Mouse (Mus musculus): ENCODE data around the gene Iqgap1.

Gene Iqgap1

GRCm38 (mm10) chr7:80719038-80719437 lies 106.7 kb downstream of the Iqgap1 start:
- DNase-seq (ENCODE audit: low read depth, low spot score) = no peak

GRCm38 (mm10) chr7:80718471-80718870 lies 107.3 kb downstream of the Iqgap1 start:
- DNase-seq (ENCODE audit: low read depth, low spot score) = no peak

- no peak for DNase-seq (ENCODE audit: low read depth, low spot score)
Measured at GRCm38 (mm10) chr7:80716758-80717157, 109.0 kb downstream of the Iqgap1 start.

GRCm38 (mm10) chr7:80715306-80715705 lies 110.5 kb downstream of the Iqgap1 start:
- DNase-seq (ENCODE audit: low read depth, low spot score) = peak; percentile 64

- DNase-seq (ENCODE audit: low read depth, low spot score) = no peak
Measured at GRCm38 (mm10) chr7:80711496-80711895, 114.3 kb downstream of the Iqgap1 start.

- DNase-seq (ENCODE audit: low read depth, low spot score) = no peak
Measured at GRCm38 (mm10) chr7:80710333-80710732, 115.4 kb downstream of the Iqgap1 start.

GRCm38 (mm10) chr7:80704066-80704465 lies 121.7 kb downstream of the Iqgap1 start:
- DNase-seq (ENCODE audit: low read depth, low spot score) = no peak

- no peak for DNase-seq (ENCODE audit: low read depth, low spot score)
Measured at GRCm38 (mm10) chr7:80702510-80702909, 123.3 kb downstream of the Iqgap1 start.

- DNase-seq (ENCODE audit: low read depth, low spot score) = no peak
Measured at GRCm38 (mm10) chr7:80699709-80700108, 126.1 kb downstream of the Iqgap1 start.

GRCm38 (mm10) chr7:80698940-80699339 lies 126.8 kb downstream of the Iqgap1 start:
- no peak for DNase-seq (ENCODE audit: low read depth, low spot score)

GRCm38 (mm10) chr7:80697859-80698258 lies 127.9 kb downstream of the Iqgap1 start:
- no peak for DNase-seq (ENCODE audit: low read depth, low spot score)

- no peak for DNase-seq (ENCODE audit: low read depth, low spot score)
Measured at GRCm38 (mm10) chr7:80696903-80697302, 128.9 kb downstream of the Iqgap1 start.

- no peak for DNase-seq (ENCODE audit: low read depth, low spot score)
Measured at GRCm38 (mm10) chr7:80696334-80696733, 129.4 kb downstream of the Iqgap1 start.

- DNase-seq (ENCODE audit: low read depth, low spot score) = no peak
Measured at GRCm38 (mm10) chr7:80692472-80692871, 133.3 kb downstream of the Iqgap1 start.

- DNase-seq (ENCODE audit: low read depth, low spot score) = peak; percentile 91
Measured at GRCm38 (mm10) chr7:80691131-80691530, 134.6 kb downstream of the Iqgap1 start.

GRCm38 (mm10) chr7:80689221-80689591 lies 136.6 kb downstream of the Iqgap1 start:
- DNase-seq (ENCODE audit: low read depth, low spot score) = peak; percentile 33

- peak; percentile 29 for DNase-seq (ENCODE audit: low read depth, low spot score)
Measured at GRCm38 (mm10) chr7:80688556-80689220, 137.1 kb downstream of the Iqgap1 start, which contains the start of gene Crtc3. Crtc3 (minus strand) TSS chr7:80688877.

GRCm38 (mm10) chr7:80687721-80688555 lies 137.8 kb downstream of the Iqgap1 start:
- peak; percentile 50 for DNase-seq (ENCODE audit: low read depth, low spot score)

GRCm38 (mm10) chr7:80685639-80686038 lies 140.1 kb downstream of the Iqgap1 start:
- no peak for DNase-seq (ENCODE audit: low read depth, low spot score)

GRCm38 (mm10) chr7:80682630-80683029 lies 143.1 kb downstream of the Iqgap1 start:
- DNase-seq (ENCODE audit: low read depth, low spot score) = no peak

GRCm38 (mm10) chr7:80680218-80680847 lies 145.4 kb downstream of the Iqgap1 start:
- no peak for DNase-seq (ENCODE audit: low read depth, low spot score)

- no peak for DNase-seq (ENCODE audit: low read depth, low spot score)
Measured at GRCm38 (mm10) chr7:80672323-80672722, 153.5 kb downstream of the Iqgap1 start.
